Mouse (Mus musculus) CH12.LX (cell line): Measurements from ENCODE around the gene Usp47. TPM values are rescaled to one million over a fixed set of nuclear protein-coding genes. Genes with fewer than 3 reads are reported as not detected.
A peak's percentile ranks its signal among the peaks of the same experiment; 100 is the strongest.

Experiments
- DNase-seq: peaks from one replicate; pipeline ENCODE4 v3.0.0-alpha.2; 2013; ENCODE audit errors: extremely low read depth
- H3K27ac ChIP-seq: 2 replicates; pipeline ENCODE4 v1.5.1; 2012; ENCODE audit warnings: low read depth, mild to moderate bottlenecking, control low read depth, moderate library complexity; ENCODE audit not compliant: insufficient read depth
- H3K27me3 ChIP-seq: replicated peaks from 2 replicates; pipeline ENCODE3; 2012; ENCODE audit warnings: inconsistent platforms
- H3K36me3 ChIP-seq, 2 experiments: replicated peaks in 1 of 2; 2 replicates each; pipeline versions ENCODE3 to v1.6.1; 2012; ENCODE audit warnings: inconsistent platforms in 1 of 2, low read length in 1 of 2, mild to moderate bottlenecking in 1 of 2, mixed read lengths in 1 of 2, moderate library complexity in 1 of 2; ENCODE audit not compliant: control insufficient read depth in 1 of 2, insufficient read depth in 1 of 2
- H3K4me1 ChIP-seq, 2 experiments: 2 replicates each; pipeline ENCODE4 v1.6.1; 2012; ENCODE audit warnings: inconsistent platforms in 1 of 2, moderate library complexity in 1 of 2; ENCODE audit not compliant: insufficient read depth in 2 of 2, control insufficient read depth in 1 of 2
- H3K4me2 ChIP-seq: 2 replicates; pipeline ENCODE4 v1.6.1; 2012; ENCODE audit warnings: low read depth, mild to moderate bottlenecking, control low read depth; ENCODE audit not compliant: poor library complexity, insufficient read depth, severe bottlenecking
- H3K4me3 ChIP-seq, 3 experiments: fragments of 150-350 bp in 1 of 3; sonication (generic) in 1 of 3; replicated peaks in 1 of 3; 2 replicates each; pipeline versions ENCODE3 to v1.5.1; 2011 to 2012; ENCODE audit warnings: low read depth in 2 of 3, low read length in 2 of 3, mild to moderate bottlenecking in 2 of 3, moderate library complexity in 2 of 3, control low read depth in 1 of 3, improper control_type of control experiment in 1 of 3, inconsistent platforms in 1 of 3, mixed read lengths in 1 of 3; ENCODE audit not compliant: poor library complexity in 1 of 3
- H3K79me2 ChIP-seq: replicated peaks from 2 replicates; pipeline ENCODE4 v1.6.1; 2012; ENCODE audit warnings: mild to moderate bottlenecking, moderate library complexity; ENCODE audit not compliant: control insufficient read depth, poor library complexity, insufficient read depth, severe bottlenecking; ENCODE audit errors: extremely low read depth
- H3K9ac ChIP-seq: 2 replicates; pipeline ENCODE4 v1.6.1; 2012; ENCODE audit warnings: low read depth, mild to moderate bottlenecking, control low read depth, moderate library complexity; ENCODE audit not compliant: insufficient read depth
- H3K9me3 ChIP-seq: replicated peaks from 2 replicates; pipeline ENCODE3; 2012; ENCODE audit warnings: low read length, inconsistent platforms, mixed read lengths
- BHLHE40 ChIP-seq: IDR thresholded peaks from 2 replicates; pipeline ENCODE4 v1.6.1; 2011; ENCODE audit warnings: mild to moderate bottlenecking, low read depth, low read length, improper control_type of control experiment
- CHD2 ChIP-seq: IDR thresholded peaks from 2 replicates; pipeline ENCODE4 v1.6.1; 2011; ENCODE audit warnings: low read length, improper control_type of control experiment
- CTCF ChIP-seq, 2 experiments: IDR thresholded peaks in 1 of 2; conservative IDR thresholded peaks in 1 of 2; 2 replicates each; pipeline ENCODE4 v1.5.1; 2011 to 2012; ENCODE audit warnings: low read depth in 2 of 2, low read length in 2 of 2, improper control_type of control experiment in 1 of 2, inconsistent platforms in 1 of 2, mild to moderate bottlenecking in 1 of 2, moderate library complexity in 1 of 2
- E2F4 ChIP-seq: IDR thresholded peaks from 2 replicates; pipeline ENCODE4 v1.6.1; 2011; ENCODE audit warnings: low read depth, low read length, improper control_type of control experiment; ENCODE audit not compliant: insufficient replicate concordance
- EP300 ChIP-seq: IDR thresholded peaks from 2 replicates; pipeline ENCODE4 v1.6.1; 2011; ENCODE audit warnings: low read length, improper control_type of control experiment
- IRF4 ChIP-seq: IDR thresholded peaks from 2 replicates; pipeline ENCODE4 v1.6.1; 2014; ENCODE audit warnings: low read depth, mild to moderate bottlenecking, inconsistent platforms, low read length, improper control_type of control experiment
- JUND ChIP-seq: conservative IDR thresholded peaks from 2 replicates; pipeline ENCODE4 v1.6.1; 2011; ENCODE audit warnings: low read depth, low read length, improper control_type of control experiment
- MAX ChIP-seq: IDR thresholded peaks from 2 replicates; pipeline ENCODE4 v1.6.1; 2011; ENCODE audit warnings: low read length, improper control_type of control experiment
- MYC ChIP-seq: IDR thresholded peaks from 2 replicates; pipeline ENCODE4 v1.6.1; 2011; ENCODE audit warnings: low read depth, mild to moderate bottlenecking, improper control_type of control experiment, low read length
- NELFE ChIP-seq: IDR thresholded peaks from 2 replicates; pipeline ENCODE4 v1.6.1; 2011; ENCODE audit warnings: low read depth, low read length, improper control_type of control experiment
- NRF1 ChIP-seq: IDR thresholded peaks from 2 replicates; pipeline ENCODE4 v1.6.1; 2014; ENCODE audit warnings: low read depth, mild to moderate bottlenecking, inconsistent platforms, low read length, improper control_type of control experiment, moderate library complexity
- POLR2A ChIP-seq: IDR thresholded peaks from 2 replicates; pipeline ENCODE4 v1.6.1; 2011; ENCODE audit warnings: low read depth, mild to moderate bottlenecking, improper control_type of control experiment, low read length
- RAD21 ChIP-seq: IDR thresholded peaks from 2 replicates; pipeline ENCODE4 v1.6.1; 2011; ENCODE audit warnings: low read depth, mild to moderate bottlenecking, low read length, improper control_type of control experiment, moderate library complexity
- RCOR1 ChIP-seq: conservative IDR thresholded peaks from 2 replicates; pipeline ENCODE4 v1.6.1; 2012; ENCODE audit warnings: low read depth, mild to moderate bottlenecking, inconsistent platforms, low read length, improper control_type of control experiment
- SMC3 ChIP-seq: IDR thresholded peaks from 2 replicates; pipeline ENCODE4 v1.6.1; 2011; ENCODE audit warnings: low read depth, low read length, improper control_type of control experiment
- TBP ChIP-seq: conservative IDR thresholded peaks from 2 replicates; pipeline ENCODE4 v1.6.1; 2011; ENCODE audit warnings: low read depth, low read length, improper control_type of control experiment
- USF2 ChIP-seq: conservative IDR thresholded peaks from 2 replicates; pipeline ENCODE4 v1.6.1; 2011; ENCODE audit warnings: low read depth, low read length, improper control_type of control experiment
- ZC3H11A ChIP-seq: IDR thresholded peaks from 2 replicates; pipeline ENCODE4 v1.6.1; 2012; ENCODE audit warnings: low read depth, mild to moderate bottlenecking, inconsistent platforms, low read length, improper control_type of control experiment
- dilution Hi-C: fragments of 300-500 bp; cut with MboI; formaldehyde crosslinking; loops from 2 replicates; pipeline ENCODE4 v1.14.3; 2020; ENCODE audit warnings: low sequenced_read_pairs; ENCODE audit not compliant: extremely low pct_unique_long_range_greater_than_20kb, extremely low pct_ligation_motif_present
- in situ Hi-C: fragments of 300-500 bp; cut with MboI; formaldehyde crosslinking; loops from 3 replicates; pipeline ENCODE4 v1.14.3; 2019; ENCODE audit warnings: low sequenced_read_pairs, low pct_ligation_motif_present, low pct_unique_long_range_greater_than_20kb, mixed read lengths
- polyA plus RNA-seq: library from polyadenylated mRNA; unstranded; fragments of >175 nt; gene quantifications from 2 replicates; pipeline ENCODE4 v1.2.1, GENCODE M21; 2012; ENCODE audit warnings: low read depth; ENCODE audit not compliant: insufficient read length
- total RNA-seq, 2 experiments: library from RNA; depleted of rRNA; stranded (reverse); fragments of 300-350 nt in 1 of 2; fragments of >200 nt in 1 of 2; gene quantifications; 2 replicates each; pipeline ENCODE4 v1.2.3; 2012 to 2014

Usp47 gene
- total and polyA plus RNA-seq, 3 experiments = 35.0 to 36.8 (median 35.8) TPM

GRCm38 (mm10) chr7:112123612-112124011 is 100.3 kb downstream of the Usp47 start:
- dilution Hi-C loops = no loop called here
- Histone ChIP-seq H3K27ac (no peak overlapping the region), H3K4me2 (no peak overlapping the region), H3K4me1 (peaks cover 0 to 36% of the 10 kb centered on the region in 2 experiments; a peak in 2 of 4 replicates), H3K9ac (no peak overlapping the region), H3K36me3 (no peaks in the 10 kb centered on the region), H3K79me2 (no peaks in the 10 kb centered on the region), H3K9me3 (no peaks in the 10 kb centered on the region), H3K4me3 (no peak overlapping the region), H3K27me3 (no peaks in the 10 kb centered on the region)
- TF ChIP-seq JUND (no peak), NELFE (no peak), EP300 (no peak), IRF4 (0 out of 2 replicates have a peak, but pooled peaks have one; percentile 7), MAX (no peak), MYC (no peak), CHD2 (no peak), BHLHE40 (no peak)
- in situ Hi-C loops = no loop called here
- no peak for DNase-seq

GRCm38 (mm10) chr7:112125625-112126260 is 102.4 kb downstream of the Usp47 start:
- H3K27ac ChIP-seq = no peak overlapping the region
- no peak overlapping the region for H3K4me3 ChIP-seq
- no peak overlapping the region for H3K4me2 ChIP-seq
- in situ Hi-C loops (no loop called here), dilution Hi-C loops (no loop called here)
- H3K79me2 ChIP-seq = no peaks in the 10 kb centered on the region
- peaks cover 14 to 54% of the 10 kb centered on the region in 2 experiments for H3K4me1 ChIP-seq
- no peak for DNase-seq
- TF ChIP-seq NRF1 (no peak), ZC3H11A (no peak), NELFE (no peak), BHLHE40 (no peak), RCOR1 (no peak), USF2 (no peak), RAD21 (no peak), EP300 (no peak), POLR2A (no peak), SMC3 (no peak), TBP (no peak), E2F4 (no peak), CTCF (conservative IDR thresholded peaks at IDR 0.05 in 1 of 2, IDR thresholded peaks at IDR 0.05 in 1 of 2; ENCODE audit: low read depth in 2 of 2, low read length in 2 of 2) (no peak)
- H3K27me3 ChIP-seq = no peaks in the 10 kb centered on the region
- H3K9ac ChIP-seq = no peak overlapping the region
- H3K36me3 ChIP-seq = no peaks in the 10 kb centered on the region
- H3K9me3 ChIP-seq = no peaks in the 10 kb centered on the region
